Mouse (Mus musculus) intestine, embryonic 14.5 days (tissue): ENCODE data around the gene Ppp1r9a. TPM values are rescaled to one million over a fixed set of nuclear protein-coding genes. Genes with fewer than 3 reads are reported as not detected.

Experiments
- ATAC-seq: fragments of 200-750 bp; cut with Nextera tagmentation; replicated peaks from 2 replicates; pipeline ENCODE4 v1.8.0; 2017; ENCODE audit warnings: low read depth, moderate number of reproducible peaks, moderate TSS enrichment, moderate library complexity; ENCODE audit not compliant: low FRiP score, low TSS enrichment
- DNase-seq: peaks from one replicate; pipeline ENCODE4 v3.0.0-alpha.2; 2018; ENCODE audit warnings: low spot score
- H3K27ac ChIP-seq: fragments of 300-500 bp; sonication (generic); 2 replicates; pipeline ENCODE4 v1.5.1; 2014; ENCODE audit warnings: low read depth, mild to moderate bottlenecking, control low read depth
- H3K27me3 ChIP-seq: fragments of 300-500 bp; sonication (generic); replicated peaks from 2 replicates; pipeline ENCODE4 v1.6.1; 2014; ENCODE audit warnings: low read length, control low read depth; ENCODE audit not compliant: control insufficient read depth, insufficient read depth
- H3K36me3 ChIP-seq: fragments of 300-500 bp; sonication (generic); 2 replicates; pipeline ENCODE4 v1.6.1; 2014; ENCODE audit warnings: low read length, control low read depth; ENCODE audit not compliant: control insufficient read depth, insufficient read depth
- H3K4me1 ChIP-seq: fragments of 300-500 bp; sonication (generic); replicated peaks from 2 replicates; pipeline ENCODE4 v1.6.1; 2014; ENCODE audit warnings: low read length, control low read depth, mixed read lengths; ENCODE audit not compliant: control insufficient read depth, insufficient read depth
- H3K4me2 ChIP-seq: fragments of 300-500 bp; sonication (generic); 2 replicates; pipeline ENCODE4 v1.6.1; 2014; ENCODE audit warnings: low read length
- H3K4me3 ChIP-seq: fragments of 300-500 bp; sonication (generic); 2 replicates; pipeline ENCODE4 v1.5.1; 2014; ENCODE audit warnings: low read depth, low read length, control low read depth, mixed read lengths
- H3K9ac ChIP-seq: fragments of 300-500 bp; sonication (generic); 2 replicates; pipeline ENCODE4 v1.6.1; 2014; ENCODE audit warnings: mild to moderate bottlenecking, low read length
- H3K9me3 ChIP-seq: fragments of 300-500 bp; sonication (generic); 2 replicates; pipeline ENCODE4 v1.6.1; 2016; ENCODE audit warnings: low read length, control low read depth; ENCODE audit not compliant: control insufficient read depth
- WGBS: fragments of 180-500 bp; shearing (Covaris S2); extraction: QIAGEN DNeasy Blood & Tissue Kit; methylation state at CpG from one replicate; pipeline ENCODE4 v1.1.7; 2014; 5-methylcytosine and 5-hydroxymethylcytosine counted together
- polyA plus RNA-seq: library from polyadenylated mRNA; unstranded; fragments of >200 nt; fragmentation: Nextera tagmentation; extraction: Ambion mirVana; gene quantifications from 2 replicates; pipeline ENCODE4 v1.2.1, GENCODE M21; 2014

The Ppp1r9a gene
- polyA plus RNA-seq, 1 experiment from 2014 or later = 22.7 TPM

GRCm38 (mm10) chr6:4967236-4967635 is 64.5 kb downstream of the Ppp1r9a start:
- ATAC-seq (no peak), DNase-seq (no peak)
- WGBS = 92% methylated on average over 4 of the region's 4 CpGs
- Histone ChIP-seq H3K9me3 (no peaks in the 10 kb centered on the region), H3K27me3 (no peaks in the 10 kb centered on the region), H3K4me3 (no peak overlapping the region), H3K36me3 (no peaks in the 10 kb centered on the region), H3K9ac (no peak overlapping the region), H3K27ac (no peak overlapping the region), H3K4me2 (no peak overlapping the region), H3K4me1 (no peaks in the 10 kb centered on the region)

- Histone ChIP-seq H3K36me3 (no peaks in the 10 kb centered on the region), H3K4me3 (no peak overlapping the region), H3K27me3 (no peaks in the 10 kb centered on the region), H3K4me2 (no peak overlapping the region), H3K9me3 (no peaks in the 10 kb centered on the region), H3K27ac (no peak overlapping the region), H3K4me1 (no peaks in the 10 kb centered on the region), H3K9ac (no peak overlapping the region)
- no peak for ATAC-seq
- no peak for DNase-seq
- WGBS = 80% methylated on average over 9 of the region's 9 CpGs
Measured at GRCm38 (mm10) chr6:4971229-4971628, 68.5 kb downstream of the Ppp1r9a start.

- ATAC-seq (no peak), DNase-seq (no peak)
- Histone ChIP-seq H3K9ac (no peak overlapping the region), H3K27ac (no peak overlapping the region), H3K4me1 (no peaks in the 10 kb centered on the region), H3K4me3 (no peak overlapping the region), H3K27me3 (no peaks in the 10 kb centered on the region), H3K9me3 (no peaks in the 10 kb centered on the region), H3K36me3 (no peaks in the 10 kb centered on the region), H3K4me2 (no peak overlapping the region)
- 50% methylated on average over 6 of the region's 6 CpGs for WGBS
Measured at GRCm38 (mm10) chr6:4972808-4973207, 70.1 kb downstream of the Ppp1r9a start.

GRCm38 (mm10) chr6:4973337-4973736 is 70.6 kb downstream of the Ppp1r9a start:
- Histone ChIP-seq H3K27ac (no peak overlapping the region), H3K9me3 (no peaks in the 10 kb centered on the region), H3K9ac (no peak overlapping the region), H3K4me3 (no peak overlapping the region), H3K27me3 (no peaks in the 10 kb centered on the region), H3K36me3 (no peaks in the 10 kb centered on the region), H3K4me2 (no peak overlapping the region), H3K4me1 (no peaks in the 10 kb centered on the region)
- 87% methylated on average over 10 of the region's 10 CpGs for WGBS
- no peak for ATAC-seq
- DNase-seq = no peak

GRCm38 (mm10) chr6:4977515-4977914 is 74.8 kb downstream of the Ppp1r9a start:
- 90% methylated on average over 4 of the region's 4 CpGs for WGBS
- Histone ChIP-seq H3K4me1 (no peaks in the 10 kb centered on the region), H3K4me2 (no peak overlapping the region), H3K4me3 (no peak overlapping the region), H3K36me3 (no peaks in the 10 kb centered on the region), H3K27me3 (no peaks in the 10 kb centered on the region), H3K27ac (no peak overlapping the region), H3K9ac (no peak overlapping the region), H3K9me3 (no peaks in the 10 kb centered on the region)
- no peak for ATAC-seq
- no peak for DNase-seq

GRCm38 (mm10) chr6:4978249-4978648 is 75.5 kb downstream of the Ppp1r9a start:
- no peaks in the 10 kb centered on the region for H3K36me3 ChIP-seq

GRCm38 (mm10) chr6:4978897-4979296 is 76.2 kb downstream of the Ppp1r9a start:
- Histone ChIP-seq H3K4me1 (no peaks in the 10 kb centered on the region), H3K27me3 (no peaks in the 10 kb centered on the region), H3K9me3 (no peaks in the 10 kb centered on the region), H3K4me3 (no peak overlapping the region), H3K36me3 (no peaks in the 10 kb centered on the region), H3K27ac (no peak overlapping the region), H3K9ac (no peak overlapping the region), H3K4me2 (no peak overlapping the region)
- ATAC-seq (no peak), DNase-seq (no peak)

More at GRCm38 (mm10) chr6:4978249-4978648, 75.5 kb downstream of the Ppp1r9a start:
- no peak for ATAC-seq
- Histone ChIP-seq H3K4me2 (no peak overlapping the region), H3K4me3 (no peak overlapping the region), H3K27me3 (no peaks in the 10 kb centered on the region), H3K9ac (no peak overlapping the region), H3K27ac (no peak overlapping the region), H3K4me1 (no peaks in the 10 kb centered on the region), H3K9me3 (no peaks in the 10 kb centered on the region)
- WGBS = 92% methylated on average over 2 of the region's 2 CpGs
- DNase-seq = no peak

- Histone ChIP-seq H3K9me3 (no peaks in the 10 kb centered on the region), H3K27me3 (no peaks in the 10 kb centered on the region), H3K4me1 (no peaks in the 10 kb centered on the region), H3K4me3 (no peak overlapping the region), H3K4me2 (no peak overlapping the region), H3K27ac (no peak overlapping the region), H3K9ac (no peak overlapping the region), H3K36me3 (no peaks in the 10 kb centered on the region)
- WGBS = 78% methylated on average over 3 of the region's 3 CpGs
- DNase-seq (no peak), ATAC-seq (no peak)
Measured at GRCm38 (mm10) chr6:4980113-4980512, 77.4 kb downstream of the Ppp1r9a start.

- Histone ChIP-seq H3K9me3 (no peaks in the 10 kb centered on the region), H3K4me2 (no peak overlapping the region), H3K4me1 (no peaks in the 10 kb centered on the region), H3K36me3 (no peaks in the 10 kb centered on the region), H3K9ac (no peak overlapping the region), H3K27ac (no peak overlapping the region), H3K4me3 (no peak overlapping the region), H3K27me3 (no peaks in the 10 kb centered on the region)
- DNase-seq = peak; percentile 68
- 42% methylated on average over 9 of the region's 9 CpGs for WGBS
- peak; percentile 55; the same call in 1 of the 2 replicates for ATAC-seq
Measured at GRCm38 (mm10) chr6:4982686-4983162, 80.0 kb downstream of the Ppp1r9a start.
